10 mouse cellular contexts compared by ENCODE assay signal in genomic region chr6:50984157-50984905, GRCm38 (mm10).
DNase-seq lines count a peak whose midpoint lies in the region; ATAC-seq and TF ChIP-seq lines count a peak whose summit lies in the region.
"Had no signal": no experiment of that assay in that cellular context is flagged by ENCODE, and none has a peak within 500 bp of the region (broad histone marks: within the 10 kb centered on the region; RNA-seq: fewer than 3 reads in every experiment).

No protein-coding gene starts in this region.

- H3K9ac ChIP-seq in heart, embryonic 14.5 days (ENCODE audit: low read length): peak overlapping the region; percentile 16; the same call in 1 of the 2 replicates
- H3K9ac ChIP-seq in CH12.LX (ENCODE audit: insufficient read depth, low read depth): no peak overlapping the region

- in situ Hi-C loops in CH12.LX (cut with MboI; ENCODE audit: low pct_ligation_motif_present, low pct_unique_long_range_greater_than_20kb, low sequenced_read_pairs): loop anchor here (25.0 kb wide), 1 partner anchor 178 kb away; no protein-coding TSS in a partner anchor

- intact Hi-C loops in left cerebral cortex, postnatal 36 days (cut with DNase I): no loop called here

- TF ChIP-seq EP300 in CH12.LX (IDR thresholded peaks at IDR 0.05; ENCODE audit: low read length): no peak

- peak overlapping the region; percentile 44 for H3K4me2 ChIP-seq in heart, embryonic 14.5 days (ENCODE audit: low read length)
- no peak overlapping the region for H3K4me2 ChIP-seq in CH12.LX (ENCODE audit: insufficient read depth, low read depth, poor library complexity, severe bottlenecking)

- dilution Hi-C loops in CH12.LX (cut with MboI; ENCODE audit: extremely low pct_ligation_motif_present, extremely low pct_unique_long_range_greater_than_20kb, low sequenced_read_pairs): no loop called here

- H3K27ac ChIP-seq in heart, embryonic 14.5 days (replicated peaks in 1 of 2; ENCODE audit: control insufficient read depth in 1 of 2, insufficient read depth in 1 of 2, low read depth in 2 of 2, low read length in 2 of 2): peak overlapping the region; percentile 18 to 64
- H3K27ac ChIP-seq in CH12.LX (ENCODE audit: insufficient read depth, low read depth): no peak overlapping the region
- peak overlapping the region; percentile 88 for H3K27ac ChIP-seq in embryonic facial prominence, embryonic 10.5 days (replicated peaks)

- H3K36me3 ChIP-seq in heart, embryonic 14.5 days (ENCODE audit: control insufficient read depth, insufficient read depth, low read length): no peaks in the 10 kb centered on the region
- H3K36me3 ChIP-seq in CH12.LX (replicated peaks in 1 of 2; ENCODE audit: control insufficient read depth in 1 of 2, insufficient read depth in 1 of 2, low read length in 1 of 2): no peaks in the 10 kb centered on the region
- no peaks in the 10 kb centered on the region for H3K36me3 ChIP-seq in embryonic facial prominence, embryonic 10.5 days (replicated peaks)

- TF ChIP-seq RAD21 in CH12.LX (IDR thresholded peaks at IDR 0.05; ENCODE audit: low read depth, low read length): no peak

- TF ChIP-seq POLR2A in CH12.LX (IDR thresholded peaks at IDR 0.05; ENCODE audit: low read depth, low read length): no peak

- DNase-seq in heart, adult 18-20 months: no peak
- no peak for DNase-seq in CH12.LX (ENCODE audit: extremely low read depth)
- DNase-seq in embryonic facial prominence, embryonic 10.5 days (ENCODE audit: low spot score): peak; percentile 70
- DNase-seq in mesoderm, embryonic 11.5 days (ENCODE audit: low read depth, low spot score): peak; percentile 60
- no peak for DNase-seq in left cerebral cortex, postnatal 36 days (ENCODE audit: low spot score in 2 of 2)
- DNase-seq in spleen, postnatal 10 days (ENCODE audit: low spot score in 2 of 2): no peak
- DNase-seq: adrenal gland, adult 8-10 months; thymus, postnatal 25 days had no signal

- H3K79me2 ChIP-seq in CH12.LX (replicated peaks; ENCODE audit: control insufficient read depth, extremely low read depth, insufficient read depth, poor library complexity, severe bottlenecking): no peaks in the 10 kb centered on the region

- no peak for TF ChIP-seq CTCF in CH12.LX (conservative IDR thresholded peaks at IDR 0.05 in 1 of 2, IDR thresholded peaks at IDR 0.05 in 1 of 2; ENCODE audit: low read depth in 2 of 2, low read length in 2 of 2)

- 28% methylated on average over 11 of the region's 11 CpGs for WGBS in heart, embryonic 14.5 days
- WGBS in embryonic facial prominence, embryonic 10.5 days: 43% methylated on average over 11 of the region's 11 CpGs

- H3K9me3 ChIP-seq in heart, embryonic 14.5 days (ENCODE audit: control insufficient read depth, low read length): no peaks in the 10 kb centered on the region
- H3K9me3 ChIP-seq in CH12.LX (replicated peaks; ENCODE audit: low read length): no peaks in the 10 kb centered on the region
- H3K9me3 ChIP-seq in embryonic facial prominence, embryonic 10.5 days: no peaks in the 10 kb centered on the region
- H3K9me3 ChIP-seq: megakaryocyte, embryonic 14.5 days had no signal

- no peaks in the 10 kb centered on the region for H3K27me3 ChIP-seq in heart, embryonic 14.5 days (ENCODE audit: control insufficient read depth, insufficient read depth, low read length)
- H3K27me3 ChIP-seq in CH12.LX (replicated peaks): peaks cover 22% of the 10 kb centered on the region
- no peaks in the 10 kb centered on the region for H3K27me3 ChIP-seq in embryonic facial prominence, embryonic 10.5 days (replicated peaks; ENCODE audit: low read depth, poor library complexity, severe bottlenecking)

- peaks cover 6 to 18% of the 10 kb centered on the region in 2 experiments for H3K4me1 ChIP-seq in heart, embryonic 14.5 days (ENCODE audit: control insufficient read depth in 2 of 2, insufficient read depth in 2 of 2, low read length in 2 of 2)
- peaks cover 9 to 29% of the 10 kb centered on the region in 2 experiments for H3K4me1 ChIP-seq in CH12.LX (ENCODE audit: control insufficient read depth in 1 of 2, insufficient read depth in 2 of 2)
- peaks cover 73% of the 10 kb centered on the region for H3K4me1 ChIP-seq in embryonic facial prominence, embryonic 10.5 days
- H3K4me1 ChIP-seq: megakaryocyte, embryonic 14.5 days had no signal

- ATAC-seq in heart, embryonic 14.5 days (ENCODE audit: insufficient number of reproducible peaks, insufficient read depth, low FRiP score, low read depth): no peak

- no peak overlapping the region for H3K4me3 ChIP-seq in heart, embryonic 14.5 days (ENCODE audit: control insufficient read depth in 1 of 2, insufficient read depth in 1 of 2, low read depth in 1 of 2, low read length in 2 of 2)
- no peak overlapping the region for H3K4me3 ChIP-seq in CH12.LX (replicated peaks in 1 of 3; ENCODE audit: low read depth in 2 of 3, low read length in 2 of 3, poor library complexity in 1 of 3)
- no peak overlapping the region for H3K4me3 ChIP-seq in embryonic facial prominence, embryonic 10.5 days
- H3K4me3 ChIP-seq: megakaryocyte, embryonic 14.5 days had no signal

TF ChIP-seq in CH12.LX, 34 proteins besides CTCF, POLR2A, EP300 and RAD21:
- TF ChIP-seq JUND (conservative IDR thresholded peaks at IDR 0.05; ENCODE audit: low read depth, low read length) (0 out of 2 replicates have a peak, but pooled peaks have one; percentile 17), SMC3 (IDR thresholded peaks at IDR 0.05; ENCODE audit: low read depth, low read length) (no peak)

Comparison
In these comparisons a context has a peak if more than half of its experiments do, and no peak if none do; other contexts are left out.
1. DNase-seq: peak in embryonic facial prominence, embryonic 10.5 days (single experiment) and mesoderm, embryonic 11.5 days (single experiment); none in heart, adult 18-20 months (0 of 2), CH12.LX (single experiment), left cerebral cortex, postnatal 36 days (0 of 2) and spleen, postnatal 10 days (0 of 2).